Mouse (Mus musculus) gastrocnemius, postnatal 10 days (tissue): ENCODE data around the gene Nxt1. TPM values are rescaled to one million over a fixed set of nuclear protein-coding genes. Genes with fewer than 3 reads are reported as not detected.

ENCODE experiments used
- DNase-seq: peaks from one replicate; pipeline ENCODE4 v3.0.0; 2021; ENCODE audit warnings: mixed read lengths
- long read RNA-seq, 2 experiments: library from polyadenylated mRNA; stranded (forward); transcript quantifications; one replicate each; pipeline ENCODE4 v2.0.0; 2021
- total RNA-seq, 2 experiments: library from RNA; stranded (reverse); gene quantifications; 2 replicates each; pipeline ENCODE4 v1.2.3; 2021

Nxt1 gene
- 10 to 100 TPM in 1 of 2 experiments, 1 to 10 TPM in 1; 7.3 to 11.6 TPM for total RNA-seq
- long read RNA-seq, experiment 1, transcript Nxt1-201 (2 exons, 956 nt) = major isoform, 6 of 11 reads
- long read RNA-seq, experiment 1, partial matches to known transcripts = 0 of 11 reads
- long read RNA-seq, experiment 1, other reads (novel, unspliced or antisense) = 5 of 11 reads
- long read RNA-seq, experiment 2, partial matches to known transcripts = 5 of 8 reads
- long read RNA-seq, experiment 2, other reads (novel, unspliced or antisense) = 0 of 8 reads

DNA sequence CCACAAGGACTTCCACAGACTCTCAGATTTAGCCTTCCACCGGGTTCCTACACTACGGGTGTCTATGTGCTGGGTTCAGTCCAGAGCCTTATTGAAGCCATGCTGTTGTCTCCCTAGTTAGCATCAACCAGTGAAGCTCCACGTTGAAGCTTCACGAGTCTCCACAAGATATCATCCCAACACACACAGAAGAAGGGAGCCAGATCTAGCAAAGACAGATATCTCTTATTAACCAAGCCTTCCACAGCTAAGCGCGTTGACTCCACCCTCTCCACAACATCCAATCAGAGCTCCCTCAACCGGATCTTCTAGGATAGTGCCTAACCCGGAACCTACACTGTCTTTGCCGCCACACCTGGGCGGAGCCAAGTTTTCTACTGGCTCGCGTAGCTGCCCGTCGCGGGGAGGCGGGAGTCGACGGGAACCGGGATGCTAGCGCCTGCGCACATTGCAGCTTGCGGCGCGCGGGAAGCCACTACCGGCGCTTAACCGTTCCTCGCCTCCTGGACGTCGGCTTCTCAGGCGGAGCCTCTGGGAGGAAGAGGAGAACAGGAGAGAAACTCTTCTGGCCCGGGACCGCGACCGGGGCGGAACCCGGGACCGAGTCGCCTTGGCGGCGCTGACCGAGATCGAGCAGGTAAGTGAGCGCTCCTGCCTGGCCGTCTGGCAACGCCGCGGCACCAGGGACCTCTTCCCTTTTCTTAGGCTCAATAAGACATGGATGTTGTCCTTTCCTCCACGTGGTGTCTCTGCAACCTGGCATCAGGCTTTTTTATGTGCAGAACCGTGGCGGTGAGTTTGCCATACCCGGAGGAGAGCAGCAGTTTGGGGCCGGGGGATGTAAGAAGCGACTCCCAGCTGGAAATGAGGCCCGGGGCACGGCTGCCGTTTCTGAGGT, at the start of gene Nxt1:
TSS of gene Nxt1 (plus strand) at position 403 of the 898 bp plus-strand sequence.
- peak; percentile 99 for DNase-seq

DNA sequence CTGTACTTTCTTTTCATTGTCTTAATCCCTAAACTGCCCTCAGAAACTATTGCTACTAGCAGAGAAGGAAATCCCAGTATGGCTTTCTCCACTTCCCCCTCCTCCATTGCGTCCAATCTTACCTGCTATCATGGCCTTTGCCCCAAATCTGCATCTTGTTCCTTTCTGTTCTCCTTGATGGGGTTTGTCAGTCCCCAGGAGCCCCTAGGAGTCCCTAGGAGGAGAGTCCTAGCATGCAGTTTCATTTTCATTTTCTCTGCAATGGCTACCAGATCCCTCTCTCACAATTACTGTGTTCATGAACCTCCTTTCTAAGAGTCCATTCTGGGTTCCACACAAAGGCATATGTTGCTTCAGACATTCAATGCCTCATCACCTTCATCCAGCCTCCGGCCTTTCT, 49.3 kb upstream of the Nxt1 start:
- no peak for DNase-seq

DNA sequence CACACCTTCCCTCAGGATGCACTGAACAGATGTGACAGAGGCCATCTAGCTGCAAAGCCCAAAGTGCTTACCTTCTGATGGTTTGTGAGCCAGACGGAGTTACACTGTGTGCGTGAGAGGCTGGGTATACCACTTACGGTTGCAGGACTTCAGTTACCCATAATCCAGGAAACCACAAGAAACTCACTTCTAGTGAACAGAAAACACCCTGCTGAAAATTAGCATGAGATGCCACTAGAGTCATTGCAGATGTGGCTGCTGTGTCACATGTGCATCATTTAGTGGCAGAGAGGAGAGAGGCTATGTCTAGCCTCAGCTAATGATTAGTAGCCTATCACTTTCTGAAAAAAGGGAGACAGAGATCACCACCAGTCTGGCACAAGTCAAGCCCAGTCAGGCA, 47.9 kb upstream of the Nxt1 start:
- DNase-seq = no peak

DNA sequence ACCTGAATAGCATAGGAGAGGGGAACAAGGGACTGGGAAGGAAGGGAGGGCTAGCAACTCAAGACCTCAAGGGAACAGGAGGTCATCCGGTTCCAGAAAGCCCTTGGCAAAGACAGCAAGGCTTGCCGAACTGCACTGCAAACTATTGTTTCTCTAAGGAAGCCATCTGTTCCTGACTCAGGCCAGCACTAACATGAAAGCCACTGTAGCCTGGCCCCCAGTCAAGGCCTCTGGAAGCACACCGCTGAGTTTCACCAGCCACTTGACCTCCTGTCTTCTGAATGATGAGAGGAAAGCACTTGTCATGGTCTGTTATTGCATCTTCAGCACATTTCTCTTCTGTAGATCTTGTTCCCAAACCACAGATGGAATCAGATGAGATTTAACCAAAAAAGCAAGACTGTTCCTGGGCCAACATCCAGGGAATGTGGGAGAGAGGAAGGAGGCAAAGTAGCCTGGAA, 45.4 kb upstream of the Nxt1 start:
- peak; percentile 38 for DNase-seq

DNA sequence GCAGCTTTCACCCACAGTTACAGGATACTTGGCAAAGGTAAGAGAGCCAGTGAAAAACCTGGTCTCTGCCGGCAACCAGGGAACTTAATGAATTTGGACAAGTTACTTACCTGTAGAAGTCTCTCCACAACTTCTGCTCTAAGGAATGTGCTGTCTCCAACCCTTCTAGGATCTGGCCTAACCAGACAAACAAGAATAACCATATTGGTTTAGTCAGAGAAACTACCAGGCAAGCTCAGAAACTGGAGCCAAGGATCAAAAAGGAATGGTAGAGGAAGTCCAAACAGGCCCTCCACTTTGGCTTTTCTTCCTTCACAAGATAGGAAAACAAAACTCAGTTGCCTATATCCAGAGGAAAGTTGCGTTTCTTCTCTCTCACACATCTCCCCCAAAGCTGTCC, 41.4 kb upstream of the Nxt1 start:
- DNase-seq = no peak

DNA sequence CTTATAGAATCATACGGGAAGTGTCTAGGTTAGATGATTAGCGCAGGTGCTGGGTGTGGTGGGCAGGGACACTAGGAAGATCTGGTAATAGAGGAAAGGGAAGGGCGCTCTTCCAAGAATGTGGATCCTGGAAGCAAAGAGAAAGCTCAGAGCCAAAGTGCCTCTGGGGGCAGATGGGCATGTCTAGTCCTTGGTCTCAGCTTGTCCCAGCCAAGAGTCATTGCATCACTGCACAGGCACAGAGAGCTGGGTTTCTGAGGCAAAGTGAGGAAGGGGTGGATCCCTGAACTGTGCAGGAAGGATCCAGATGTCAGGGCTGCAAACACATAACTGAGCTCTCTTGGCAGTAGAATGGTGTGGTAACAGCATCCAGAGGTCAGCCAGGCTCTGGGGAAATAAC, 40.8 kb upstream of the Nxt1 start:
- no peak for DNase-seq

DNA sequence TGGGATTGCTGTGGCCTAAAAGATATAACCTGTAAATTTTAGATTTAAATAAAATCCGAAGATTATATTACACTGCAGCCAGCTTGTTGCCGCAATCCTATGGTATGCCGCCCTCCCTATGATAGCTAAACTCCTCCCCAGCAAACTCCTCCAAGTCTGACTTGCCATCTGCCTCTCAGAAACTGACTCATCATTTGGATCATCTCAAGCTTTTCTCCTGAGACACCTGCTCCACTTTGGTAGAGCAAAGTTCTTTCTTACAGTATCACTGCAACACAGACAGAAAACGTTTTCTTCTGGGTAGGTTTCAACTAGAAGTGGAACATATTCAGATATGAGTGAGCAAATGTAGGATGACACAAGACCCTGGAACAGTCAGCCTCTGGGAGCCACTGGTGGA, 37.9 kb upstream of the Nxt1 start:
- no peak for DNase-seq

DNA sequence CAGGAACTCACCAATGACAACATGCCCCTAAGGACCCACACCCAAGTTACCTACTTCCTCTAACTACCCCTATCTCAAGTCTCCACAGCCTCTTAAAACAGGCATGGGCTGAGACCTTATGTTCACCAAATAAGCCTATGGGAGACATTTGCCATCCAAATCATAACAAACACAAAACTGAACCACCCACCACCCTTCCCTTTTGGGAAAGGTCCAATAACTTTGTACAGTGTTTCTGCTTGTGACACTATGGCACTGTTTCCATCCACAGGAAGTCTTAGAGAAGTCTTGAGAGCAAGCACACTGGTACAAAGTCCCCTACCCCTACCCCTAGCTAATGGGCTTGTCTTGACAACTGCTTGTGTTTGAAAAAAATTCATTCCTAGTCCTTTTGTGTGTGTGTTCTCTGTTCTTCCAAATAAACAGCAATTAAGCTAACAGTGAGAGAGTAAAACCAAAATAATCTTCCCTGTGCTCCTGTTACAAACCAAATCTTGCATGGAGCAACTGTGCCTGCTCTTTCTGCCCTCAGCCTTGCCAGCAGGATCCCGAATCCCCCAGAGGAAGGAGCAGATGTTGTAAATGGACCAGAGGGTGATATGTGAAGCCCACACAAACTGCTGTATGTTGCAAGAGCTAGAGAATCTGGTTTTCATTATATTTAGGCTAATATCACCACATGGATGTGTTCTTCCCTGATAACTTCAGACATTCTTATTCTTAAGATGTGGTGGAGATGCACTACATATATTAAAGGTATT, 29.6 kb upstream of the Nxt1 start:
- DNase-seq = no peak

DNA sequence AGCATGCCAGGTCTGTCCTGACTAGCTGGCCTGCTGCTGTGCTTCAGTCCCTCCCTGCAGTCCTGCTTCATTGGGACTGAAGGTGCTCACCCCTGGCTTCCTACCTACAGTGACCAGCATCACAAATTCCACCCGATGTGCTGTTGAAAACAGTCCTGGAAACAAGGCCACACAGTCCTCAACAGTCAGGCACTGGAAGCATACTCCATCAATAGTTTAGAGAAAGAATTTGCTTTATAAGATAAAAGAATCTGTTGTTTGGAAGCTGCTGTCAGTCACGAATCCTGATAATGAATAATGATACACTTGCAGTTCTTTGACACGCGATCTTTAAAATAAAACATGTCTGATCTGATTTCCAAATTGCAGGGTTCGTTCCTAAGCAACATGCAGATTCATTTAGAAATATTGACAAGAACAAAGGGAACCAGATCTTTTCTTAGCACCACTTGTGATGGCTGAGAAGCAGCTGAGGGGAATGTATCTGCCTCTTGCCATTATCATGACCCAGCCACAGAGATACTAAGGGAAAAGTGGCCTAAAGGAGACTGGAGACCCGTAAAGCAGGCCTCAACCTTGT, 27.9 kb upstream of the Nxt1 start:
- DNase-seq = no peak

DNA sequence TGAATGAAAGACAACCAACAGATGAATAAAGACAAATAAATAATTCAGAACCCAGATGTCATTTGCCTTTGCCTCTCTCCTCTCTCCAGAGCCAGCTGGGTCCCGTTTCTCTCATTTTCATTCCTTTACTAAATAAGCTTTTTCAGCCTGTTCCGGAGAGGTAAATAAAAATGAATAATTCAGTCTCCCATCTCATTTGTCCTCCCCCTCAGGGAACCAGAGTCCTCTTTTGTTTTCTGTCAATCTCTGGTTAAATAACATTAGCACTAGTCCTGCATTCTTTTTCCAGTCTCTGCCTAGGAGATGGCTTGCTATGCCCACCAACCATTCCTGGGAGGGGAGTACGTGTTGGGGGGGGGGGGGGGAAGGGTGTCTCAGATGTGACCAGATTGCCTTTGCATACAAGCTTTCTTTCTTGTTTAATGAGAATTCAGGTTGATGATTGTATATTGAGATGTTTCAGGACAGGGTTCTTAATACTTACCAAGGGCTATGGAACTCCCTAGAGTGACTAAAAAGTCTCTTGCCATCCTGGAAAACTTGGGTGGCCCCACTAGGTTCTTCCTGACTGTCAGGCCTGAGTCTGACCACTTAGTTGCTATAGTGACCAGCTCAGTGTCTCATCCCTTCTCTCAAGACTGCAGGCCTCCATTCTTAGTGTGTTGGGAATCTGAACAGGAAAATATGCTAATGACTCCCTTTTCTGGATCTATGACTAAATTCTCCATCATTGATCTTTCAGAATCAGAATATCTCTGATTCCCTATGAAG, 21.6 kb upstream of the Nxt1 start:
- no peak for DNase-seq

DNA sequence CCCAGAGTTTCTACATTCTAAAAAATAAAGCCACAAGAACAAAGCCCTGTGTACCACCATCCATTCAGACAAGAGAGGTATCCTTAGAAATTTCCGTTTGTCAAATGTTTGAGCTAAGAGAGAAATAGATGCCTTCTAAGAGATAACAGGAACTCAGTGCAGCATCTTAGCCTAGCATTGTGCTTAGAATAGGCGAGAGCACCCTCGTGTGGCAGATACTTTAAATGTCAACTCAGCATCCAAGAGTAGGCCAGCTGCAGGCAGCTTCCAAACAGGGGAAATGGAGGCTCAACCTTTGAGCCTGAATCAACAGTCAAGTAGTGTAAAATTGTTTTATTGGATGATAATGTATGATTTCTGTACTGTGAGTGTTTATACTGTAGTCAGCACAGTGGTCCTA, 17.4 kb upstream of the Nxt1 start:
- DNase-seq = peak; percentile 54

DNA sequence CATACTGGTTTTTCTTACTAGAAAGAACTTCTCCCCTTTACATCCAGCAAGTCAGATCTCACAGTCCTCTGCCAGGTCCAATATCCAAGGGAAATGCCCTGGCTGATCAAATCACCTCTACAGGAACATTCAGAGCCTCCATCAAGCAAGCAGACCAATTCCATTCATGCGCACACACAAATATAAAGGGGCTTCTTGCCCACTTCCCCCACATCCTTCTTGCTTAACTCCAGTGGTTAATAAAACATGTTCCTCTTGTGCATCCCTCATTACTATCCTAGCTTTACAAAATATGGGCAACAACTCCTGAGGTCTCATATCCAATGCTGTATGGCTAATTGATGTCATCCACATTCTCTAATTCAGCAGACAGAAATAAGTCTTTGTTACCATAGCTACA, 8.9 kb upstream of the Nxt1 start:
- DNase-seq = no peak

DNA sequence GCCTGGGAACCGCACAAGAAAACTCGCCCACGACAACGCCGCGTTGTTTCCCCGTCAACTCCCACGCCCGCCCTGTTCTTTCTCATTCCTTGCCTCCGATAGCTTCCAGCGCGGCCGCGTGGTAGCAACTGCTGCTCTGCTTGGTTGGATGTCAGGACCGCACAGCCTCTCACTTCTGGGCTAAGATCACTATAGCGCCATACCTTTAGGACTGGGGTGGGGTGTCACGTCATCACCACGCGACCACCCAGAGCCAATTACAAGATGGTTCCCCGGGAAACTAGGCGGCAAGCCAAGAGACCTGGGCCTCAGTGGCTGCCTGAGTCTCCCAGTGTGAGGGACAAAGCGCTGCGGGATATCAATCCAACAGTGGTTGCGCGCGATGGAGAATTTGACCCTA, 5.4 kb downstream of the Nxt1 start:
- peak; percentile 45 for DNase-seq

DNA sequence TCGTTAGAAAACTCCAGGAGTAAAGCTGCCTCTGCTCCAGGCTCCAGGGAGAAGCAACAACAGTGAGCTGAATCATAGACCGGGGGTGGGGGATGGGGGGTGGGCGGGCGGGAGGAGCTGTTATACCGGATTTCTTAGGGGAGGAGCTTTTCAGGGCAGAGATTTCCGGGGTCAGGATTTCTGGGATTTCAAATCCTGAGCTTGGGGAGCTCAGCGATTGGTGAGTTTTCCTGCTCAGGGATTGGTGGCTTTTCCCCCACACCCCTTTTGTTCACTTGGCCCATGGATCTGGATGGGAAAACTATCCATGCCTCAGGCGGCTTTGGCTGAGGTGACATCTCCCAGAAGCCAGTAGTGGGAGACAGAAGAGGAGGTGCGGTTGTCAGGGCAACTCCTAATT, 6.9 kb downstream of the Nxt1 start:
- peak; percentile 15 for DNase-seq

DNA sequence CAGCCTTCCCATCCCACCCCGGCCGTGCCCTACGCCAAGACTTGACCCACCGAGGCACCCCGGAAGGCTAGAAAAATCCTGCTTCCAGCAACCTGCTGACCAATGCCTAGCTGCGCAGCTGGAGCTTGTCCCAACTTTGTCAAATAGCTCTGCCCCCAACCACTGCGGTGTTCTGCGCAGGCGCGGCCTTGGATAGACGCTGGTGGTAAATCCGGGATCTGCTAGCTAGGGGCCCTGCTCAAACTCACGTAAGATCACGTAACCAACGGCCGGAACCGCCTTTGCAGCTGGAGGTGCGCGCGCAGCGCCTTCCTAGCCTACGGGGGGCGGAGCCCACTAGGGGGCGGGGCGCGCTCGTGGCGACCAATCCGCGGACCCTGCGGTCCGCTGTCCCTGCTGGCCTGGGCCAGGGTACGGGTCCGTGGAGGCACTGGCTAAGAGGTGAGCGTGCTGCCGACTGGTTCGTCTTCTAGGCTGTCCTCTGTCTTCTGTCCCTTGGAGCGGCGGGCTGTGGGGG, 8.4 kb downstream of the Nxt1 start, which contains the start of gene Gzf1:
TSS of gene Gzf1 (plus strand) at position 249 of the 517 bp plus-strand sequence.
- peak; percentile 100 for DNase-seq

DNA sequence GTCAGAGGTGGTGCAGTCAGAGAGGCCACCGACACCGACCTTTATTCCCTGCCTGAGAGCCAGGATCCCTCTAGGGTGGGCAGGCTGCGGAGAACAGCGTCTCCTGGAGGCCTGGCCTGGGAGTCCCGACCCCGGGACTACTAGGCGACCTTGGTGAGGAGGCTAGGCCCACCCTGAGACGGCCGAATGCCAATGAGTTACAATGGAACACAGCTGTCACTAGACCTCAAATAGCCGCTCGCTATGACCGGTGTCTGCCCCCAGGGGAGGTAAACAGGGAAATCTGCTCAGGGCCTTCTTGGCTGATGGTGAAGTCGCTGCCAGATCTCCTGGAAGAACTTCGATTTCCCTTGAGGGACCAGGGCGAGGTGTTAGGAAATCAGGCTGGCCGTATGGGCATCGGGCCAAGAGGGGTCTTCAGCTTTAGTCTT, 9.1 kb downstream of the Nxt1 start:
- DNase-seq = peak; percentile 64

DNA sequence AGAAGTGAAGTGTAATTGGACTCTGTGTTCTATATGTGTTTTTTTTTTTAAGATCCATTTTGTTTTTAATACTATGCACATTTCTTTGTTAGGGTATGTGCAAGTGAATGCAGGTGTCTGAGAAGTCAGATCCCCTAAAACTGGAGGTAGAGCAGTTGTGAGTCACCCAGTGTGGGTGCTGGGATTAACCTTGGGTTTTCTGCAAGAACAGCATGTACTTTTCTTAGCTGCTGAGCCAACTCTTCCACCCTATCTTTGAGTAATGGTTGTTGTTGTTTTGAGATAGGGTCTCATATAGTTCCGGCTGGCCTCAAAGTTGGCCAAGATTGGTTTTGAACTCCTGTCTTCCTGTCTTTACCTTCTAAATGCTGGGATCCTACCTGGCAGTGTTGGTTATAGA, 10.6 kb downstream of the Nxt1 start:
- no peak for DNase-seq

DNA sequence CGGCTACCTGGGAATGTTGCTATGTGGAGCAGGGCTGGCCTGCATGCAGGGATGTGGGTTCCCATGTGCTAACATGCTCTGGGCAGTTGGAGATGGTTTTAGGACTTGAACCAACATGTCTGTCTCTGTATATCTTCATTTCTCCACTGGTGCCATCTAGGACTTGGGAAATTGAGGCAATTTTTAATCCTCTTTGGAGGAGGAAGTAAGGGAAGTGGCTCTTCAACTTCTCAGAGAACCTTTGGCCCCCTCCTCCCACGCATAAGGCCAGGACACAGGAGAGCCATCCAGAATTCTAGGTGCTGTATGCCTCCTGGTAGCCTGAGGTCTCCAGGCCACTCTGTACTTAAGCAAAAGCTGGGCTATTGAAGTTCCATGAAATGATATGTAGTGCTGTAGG, 12.6 kb downstream of the Nxt1 start:
- DNase-seq = no peak

DNA sequence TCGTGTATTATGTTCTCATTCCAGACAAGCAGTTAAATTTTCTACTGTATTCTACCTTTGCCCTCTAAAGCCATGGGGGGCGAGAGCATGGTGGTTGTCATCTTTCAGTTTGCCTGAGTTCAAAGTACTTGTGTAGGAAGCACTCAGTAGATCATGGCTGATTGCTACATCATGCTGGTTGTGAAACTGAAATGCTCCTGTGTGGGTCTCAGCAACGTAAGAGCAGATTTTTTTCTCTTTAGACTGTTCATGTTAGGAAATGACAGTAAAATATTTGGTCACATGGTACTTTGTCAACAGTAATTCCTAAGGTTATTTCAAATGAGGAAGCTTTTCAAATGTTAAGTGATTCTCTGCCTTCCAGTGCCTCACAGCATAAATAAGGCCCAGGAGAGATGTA, 13.3 kb downstream of the Nxt1 start:
- DNase-seq = no peak

DNA sequence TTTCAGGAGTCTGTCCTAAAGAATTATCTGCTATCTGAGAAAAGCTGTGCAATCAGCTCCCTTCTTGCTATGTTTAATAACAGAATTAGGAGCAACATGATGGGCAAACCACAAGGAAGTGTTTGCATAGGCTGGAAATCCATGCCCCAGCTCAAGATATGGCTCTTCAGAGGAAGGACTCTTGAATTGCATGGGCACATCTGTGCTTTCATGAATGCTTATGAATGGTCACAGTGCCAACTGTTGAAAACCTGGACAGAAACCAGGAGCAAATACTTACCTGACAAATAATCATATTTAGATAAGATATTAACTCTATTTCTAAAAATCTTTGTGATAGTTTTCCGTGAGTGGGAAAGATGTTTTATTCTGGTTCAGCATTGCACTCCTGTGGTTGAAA, 14.5 kb downstream of the Nxt1 start:
- no peak for DNase-seq

DNA sequence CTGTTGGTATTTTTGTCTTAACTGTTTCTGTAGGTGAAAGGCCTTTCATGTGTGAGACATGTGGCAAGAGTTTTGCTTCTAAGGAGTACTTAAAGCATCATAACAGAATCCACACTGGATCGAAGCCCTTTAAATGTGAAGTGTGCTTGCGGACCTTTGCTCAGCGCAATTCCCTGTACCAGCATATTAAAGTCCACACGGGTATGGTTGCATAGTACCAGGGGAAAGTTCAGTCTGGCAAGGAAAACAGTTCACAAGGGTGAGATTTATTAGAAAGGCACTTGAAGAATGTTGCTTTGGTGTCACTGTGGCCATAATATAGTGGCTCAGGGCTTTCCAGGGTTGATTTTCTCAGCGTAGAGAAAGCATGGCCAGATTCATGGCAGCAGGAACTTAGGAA, 15.6 kb downstream of the Nxt1 start:
- DNase-seq = no peak
